Mouse (Mus musculus) mammary gland, adult 2 months (tissue): ENCODE measurements around the gene Siah1b. TPM values are rescaled to one million over a fixed set of nuclear protein-coding genes. Genes with fewer than 3 reads are reported as not detected.

Source experiments
- polyA plus RNA-seq: library from polyadenylated mRNA; depleted of rRNA; stranded (reverse); fragments of >200 nt; gene quantifications from 2 replicates; pipeline ENCODE4 v1.2.3, GENCODE M21; 2012; ENCODE audit warnings: low replicate concordance; rRNA removed

The Siah1b gene
- 3.5 and 5.2 TPM in 2 replicates for polyA plus RNA-seq

GRCm38 (mm10) chrX:164076040-164076775 is at the start of gene Siah1b:
TSS of gene Siah1b (minus strand) at chrX:164076493.

GRCm38 (mm10) chrX:164088582-164088981 is 12.3 kb upstream of the Siah1b start, which contains the start of gene Cltrn:
TSS of gene Cltrn (plus strand) at chrX:164088830.

GRCm38 (mm10) chrX:164027607-164028289 is 48.5 kb downstream of the Siah1b start, which contains the start of gene Car5b:
TSS of gene Car5b (minus strand) at chrX:164027997.

Other genes starting within 250 kb of the Siah1b start
- gene Ap1s2, start 167.5 kb downstream of the Siah1b start, polyA plus RNA-seq: 1.7 and 7.5 TPM in 2 replicates
- gene Zrsr2, start 117.8 kb downstream of the Siah1b start, polyA plus RNA-seq: 4.5 and 9.2 TPM in 2 replicates
- gene Car5b, start 48.5 kb downstream of the Siah1b start, polyA plus RNA-seq: 40.7 and 80.7 TPM in 2 replicates
- not detected in 2 replicates for gene Cltrn, start 12.3 kb upstream of the Siah1b start, polyA plus RNA-seq
- 0.04 and 0.23 TPM in 2 replicates for gene Ace2, start 62.8 kb upstream of the Siah1b start, polyA plus RNA-seq
- 0.13 and 0.56 TPM in 2 replicates for gene Bmx, start 181.7 kb upstream of the Siah1b start, polyA plus RNA-seq
- gene Pir, start 192.9 kb upstream of the Siah1b start, polyA plus RNA-seq: 4.8 and 5.0 TPM in 2 replicates